Mouse (Mus musculus): ENCODE results near the gene 4930447C04Rik.

GRCm38 (mm10) chr12:72853406-72854076, 87.0 kb downstream of the 4930447C04Rik start:
- no peak for TF ChIP-seq CTCF (IDR thresholded peaks at IDR 0.05; ENCODE audit: extremely low read depth, insufficient read length, insufficient replicate concordance, low read depth, low read length)
- no peak for TF ChIP-seq POLR2A (IDR thresholded peaks at IDR 0.05; ENCODE audit: low read depth, low read length)
